Mouse (Mus musculus) bone marrow macrophage, adult 2 months (primary cell): ENCODE measurements around the gene Slc45a3.

ENCODE experiments used
- CTCF ChIP-seq: IDR thresholded peaks from 2 replicates; pipeline ENCODE4 v1.5.1; 2012; ENCODE audit warnings: low read depth, mild to moderate bottlenecking, low read length, moderate library complexity
- POLR2A ChIP-seq: IDR thresholded peaks from 2 replicates; pipeline ENCODE4 v1.6.1; 2012; ENCODE audit warnings: mild to moderate bottlenecking, low read depth, low read length, borderline replicate concordance

DNA sequence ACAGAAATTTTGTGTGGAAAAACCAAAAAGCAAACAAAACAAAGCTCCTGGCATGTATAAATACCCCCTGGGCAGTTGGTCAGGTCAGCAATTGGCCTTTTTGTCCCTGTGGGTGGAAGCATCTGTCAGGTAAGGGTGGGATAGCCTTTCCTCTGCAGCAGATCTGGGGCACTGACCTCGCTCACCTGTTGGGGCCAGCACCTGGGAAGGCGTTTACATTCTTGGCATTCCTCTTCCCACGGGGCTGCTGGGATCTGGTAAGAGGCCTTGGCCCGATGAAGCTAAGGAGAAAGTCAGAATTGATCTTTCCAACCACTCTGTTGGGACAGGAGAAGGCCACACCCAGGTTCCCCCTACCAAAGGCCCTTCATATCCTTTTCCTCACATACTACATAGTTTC is 7.1 kb downstream of the Slc45a3 start:
- TF ChIP-seq CTCF: no peak
- TF ChIP-seq POLR2A: no peak
